Mouse (Mus musculus) MEL (cell line): ENCODE measurements around the gene Zfp217. TPM values are rescaled to one million over a fixed set of nuclear protein-coding genes. Genes with fewer than 3 reads are reported as not detected.

Source experiments
- DNase-seq: peaks from one replicate; pipeline ENCODE4 v3.0.0; 2011; ENCODE audit warnings: low read depth, low spot score
- H3K27ac ChIP-seq: 2 replicates; pipeline ENCODE4 v1.5.1; 2012; ENCODE audit warnings: low read depth, mild to moderate bottlenecking, control low read depth, low read length, moderate library complexity; ENCODE audit not compliant: control insufficient read depth
- H3K27me3 ChIP-seq, 2 experiments: fragments of 150-350 bp in 1 of 2; sonication (generic) in 1 of 2; 2 replicates each; pipeline ENCODE4 v1.6.1; 2012; ENCODE audit warnings: low read length in 2 of 2, mild to moderate bottlenecking in 2 of 2, improper control_type of control experiment in 1 of 2, moderate library complexity in 1 of 2; ENCODE audit not compliant: insufficient read depth in 2 of 2, control insufficient read depth in 1 of 2
- H3K36me3 ChIP-seq, 2 experiments: 2 replicates each; pipeline ENCODE4 v1.6.1; 2012 to 2014; ENCODE audit warnings: low read length in 2 of 2, improper control_type of control experiment in 1 of 2, inconsistent platforms in 1 of 2, mild to moderate bottlenecking in 1 of 2; ENCODE audit not compliant: insufficient read depth in 2 of 2, control insufficient read depth in 1 of 2
- H3K4me1 ChIP-seq, 2 experiments: fragments of 150-350 bp in 1 of 2; sonication (generic) in 1 of 2; 2 replicates each; pipeline ENCODE4 v1.6.1; 2012; ENCODE audit warnings: low read length in 2 of 2, improper control_type of control experiment in 1 of 2, mild to moderate bottlenecking in 1 of 2; ENCODE audit not compliant: insufficient read depth in 2 of 2, control insufficient read depth in 1 of 2
- H3K4me3 ChIP-seq, 2 experiments: fragments of 150-350 bp in 1 of 2; sonication (generic) in 1 of 2; 2 replicates each; pipeline ENCODE4 v1.5.1; 2012; ENCODE audit warnings: low read depth in 2 of 2, low read length in 2 of 2, mild to moderate bottlenecking in 2 of 2, moderate library complexity in 2 of 2, control low read depth in 1 of 2, improper control_type of control experiment in 1 of 2; ENCODE audit not compliant: control insufficient read depth in 1 of 2, insufficient read depth in 1 of 2
- H3K79me2 ChIP-seq: 2 replicates; pipeline ENCODE4 v1.6.1; 2012; ENCODE audit warnings: mild to moderate bottlenecking, low read length, moderate library complexity; ENCODE audit not compliant: control insufficient read depth, poor library complexity, insufficient read depth
- H3K9ac ChIP-seq: 2 replicates; pipeline ENCODE4 v1.6.1; 2012; ENCODE audit warnings: low read depth, mild to moderate bottlenecking, control low read depth, low read length, moderate library complexity; ENCODE audit not compliant: control insufficient read depth, poor library complexity, severe bottlenecking
- H3K9me3 ChIP-seq: fragments of 150-350 bp; sonication (generic); replicated peaks from 2 replicates; pipeline ENCODE4 v1.6.1; 2012; ENCODE audit warnings: mild to moderate bottlenecking, low read length, improper control_type of control experiment, moderate library complexity; ENCODE audit not compliant: insufficient read depth
- BHLHE40 ChIP-seq: IDR thresholded peaks from 2 replicates; pipeline ENCODE4 v1.6.1; 2012; ENCODE audit warnings: low read depth, mild to moderate bottlenecking, inconsistent platforms, low read length, improper control_type of control experiment, borderline replicate concordance
- CHD2 ChIP-seq: IDR thresholded peaks from 2 replicates; pipeline ENCODE4 v1.6.1; 2011; ENCODE audit warnings: low read length, improper control_type of control experiment
- CTCF ChIP-seq, 3 experiments: IDR thresholded peaks in 2 of 3; conservative IDR thresholded peaks in 1 of 3; 2 replicates each; pipeline ENCODE4 v1.5.1; 2011 to 2012; ENCODE audit warnings: low read length in 3 of 3, low read depth in 2 of 3, mild to moderate bottlenecking in 2 of 3, improper control_type of control experiment in 1 of 3, inconsistent platforms in 1 of 3, mixed read lengths in 1 of 3, moderate library complexity in 1 of 3; ENCODE audit not compliant: control insufficient read depth in 1 of 3, insufficient read depth in 1 of 3, poor library complexity in 1 of 3, severe bottlenecking in 1 of 3
- E2F4 ChIP-seq: IDR thresholded peaks from 2 replicates; pipeline ENCODE4 v1.6.1; 2011; ENCODE audit warnings: low read depth, low read length, improper control_type of control experiment, borderline replicate concordance
- EP300 ChIP-seq, 2 experiments: IDR thresholded peaks; 2 replicates each; pipeline ENCODE4 v1.6.1; 2011; ENCODE audit warnings: improper control_type of control experiment in 2 of 2, low read length in 2 of 2, low read depth in 1 of 2, mild to moderate bottlenecking in 1 of 2
- GATA1 ChIP-seq: IDR thresholded peaks from 2 replicates; pipeline ENCODE4 v1.6.1; 2011; ENCODE audit warnings: low read depth, low read length, improper control_type of control experiment
- HCFC1 ChIP-seq: IDR thresholded peaks from 2 replicates; pipeline ENCODE4 v1.6.1; 2012; ENCODE audit warnings: low read depth, mild to moderate bottlenecking, inconsistent platforms, low read length, improper control_type of control experiment, moderate library complexity
- MAFK ChIP-seq: IDR thresholded peaks from 2 replicates; pipeline ENCODE4 v1.6.1; 2011; ENCODE audit warnings: low read depth, mild to moderate bottlenecking, low read length, improper control_type of control experiment, borderline replicate concordance
- MAX ChIP-seq: IDR thresholded peaks from 2 replicates; pipeline ENCODE4 v1.6.1; 2011; ENCODE audit warnings: low read length, improper control_type of control experiment
- MAZ ChIP-seq: IDR thresholded peaks from 2 replicates; pipeline ENCODE4 v1.6.1; 2012; ENCODE audit warnings: low read depth, mild to moderate bottlenecking, inconsistent platforms, low read length, improper control_type of control experiment
- MXI1 ChIP-seq: IDR thresholded peaks from 2 replicates; pipeline ENCODE4 v1.6.1; 2011; ENCODE audit warnings: mild to moderate bottlenecking, low read depth, low read length, improper control_type of control experiment
- MYB ChIP-seq: IDR thresholded peaks from 2 replicates; pipeline ENCODE4 v1.6.1; 2011; ENCODE audit warnings: mild to moderate bottlenecking, low read depth, low read length, improper control_type of control experiment
- MYC ChIP-seq: IDR thresholded peaks from 2 replicates; pipeline ENCODE4 v1.6.1; 2011; ENCODE audit warnings: low read depth, mild to moderate bottlenecking, low read length, improper control_type of control experiment, moderate library complexity
- NELFE ChIP-seq: IDR thresholded peaks from 2 replicates; pipeline ENCODE4 v1.6.1; 2011; ENCODE audit warnings: low read depth, low read length, improper control_type of control experiment
- RCOR1 ChIP-seq: IDR thresholded peaks from 2 replicates; pipeline ENCODE4 v1.6.1; 2012; ENCODE audit warnings: low read depth, mild to moderate bottlenecking, inconsistent platforms, low read length, improper control_type of control experiment
- SMC3 ChIP-seq: IDR thresholded peaks from 2 replicates; pipeline ENCODE4 v1.6.1; 2011; ENCODE audit warnings: low read depth, low read length, improper control_type of control experiment
- TAL1 ChIP-seq: IDR thresholded peaks from 2 replicates; pipeline ENCODE4 v1.6.1; 2012; ENCODE audit warnings: mild to moderate bottlenecking, inconsistent platforms, low read length, moderate library complexity, mixed read lengths
- USF1 ChIP-seq: IDR thresholded peaks from 2 replicates; pipeline ENCODE4 v1.6.1; 2014; ENCODE audit warnings: low read depth, mild to moderate bottlenecking, inconsistent platforms, low read length, improper control_type of control experiment, moderate library complexity
- ZMIZ1 ChIP-seq: IDR thresholded peaks from 2 replicates; pipeline ENCODE4 v1.6.1; 2012; ENCODE audit warnings: low read depth, mild to moderate bottlenecking, inconsistent platforms, low read length, improper control_type of control experiment, moderate library complexity
- ZNF384 ChIP-seq: IDR thresholded peaks from 2 replicates; pipeline ENCODE4 v1.6.1; 2012; ENCODE audit warnings: low read depth, mild to moderate bottlenecking, inconsistent platforms, low read length, improper control_type of control experiment
- polyA plus RNA-seq, 2 experiments: library from polyadenylated mRNA; stranded (reverse) in 1 of 2; unstranded in 1 of 2; fragments of >175 nt in 1 of 2; fragments of >200 nt in 1 of 2; gene quantifications; 2 replicates each; pipeline versions ENCODE4 v1.2.1 to v1.2.4; 2012; ENCODE audit warnings: low replicate concordance in 2 of 2, low read depth in 1 of 2; ENCODE audit not compliant: insufficient read length in 2 of 2, insufficient read depth in 1 of 2, missing spikeins in 1 of 2
- total RNA-seq: library from RNA; depleted of rRNA; stranded (reverse); fragments of 300-350 nt; gene quantifications from 2 replicates; pipeline ENCODE4 v1.2.3, GENCODE M21; 2012

Zfp217 gene
- total and polyA plus RNA-seq, 3 experiments: 21.7 to 34.9 (median 25.5) TPM

GRCm38 (mm10) chr2:170147170-170147569, 733 bp downstream of the Zfp217 start:
- peak overlapping the region; percentile 59 to 64 for H3K4me3 ChIP-seq
- no peaks in the 10 kb centered on the region for H3K9me3 ChIP-seq
- TF ChIP-seq ZMIZ1 (no peak), EP300 (IDR thresholded peaks at IDR 0.05; ENCODE audit: low read depth in 1 of 2, low read length in 2 of 2) (peak in 1 of 2 experiments; percentile 54; a peak in 2 of 4 replicates), CTCF (IDR thresholded peaks at IDR 0.05 in 2 of 3, conservative IDR thresholded peaks at IDR 0.05 in 1 of 3; ENCODE audit: control insufficient read depth in 1 of 3, insufficient read depth in 1 of 3, low read depth in 2 of 3, low read length in 3 of 3, poor library complexity in 1 of 3, severe bottlenecking in 1 of 3) (no peak), ZNF384 (peak; percentile 60; the same call in 1 of the 2 replicates), HCFC1 (0 out of 2 replicates have a peak, but pooled peaks have one; percentile 14)
- TF ChIP-seq, all 39 proteins: peak for 3
- Histone ChIP-seq H3K4me1 (peaks cover 22 to 28% of the 10 kb centered on the region in 2 experiments), H3K36me3 (peaks cover 5 to 38% of the 10 kb centered on the region in 2 experiments), H3K79me2 (peaks cover 61% of the 10 kb centered on the region), H3K9ac (peak overlapping the region; percentile 74), H3K27me3 (no peaks in the 10 kb centered on the region), H3K27ac (peak overlapping the region; percentile 87)
- DNase-seq: no peak

GRCm38 (mm10) chr2:170144343-170144742, 3.6 kb downstream of the Zfp217 start:
- Histone ChIP-seq H3K36me3 (peaks cover 10 to 35% of the 10 kb centered on the region in 2 experiments), H3K4me3 (no peak overlapping the region), H3K27ac (peak overlapping the region; percentile 36), H3K4me1 (peaks cover 22 to 25% of the 10 kb centered on the region in 2 experiments), H3K27me3 (no peaks in the 10 kb centered on the region), H3K79me2 (peaks cover 52% of the 10 kb centered on the region), H3K9ac (no peak overlapping the region), H3K9me3 (no peaks in the 10 kb centered on the region)
- TF ChIP-seq MAFK: no peak
- TF ChIP-seq MAZ: no peak
- TF ChIP-seq E2F4: no peak
- no peak for TF ChIP-seq CHD2
- no peak for TF ChIP-seq RCOR1
- no peak for TF ChIP-seq GATA1
- peak; percentile 69 for TF ChIP-seq USF1
- peak in 1 of 2 experiments; percentile 47; a peak in 1 of 4 replicates for TF ChIP-seq EP300 (IDR thresholded peaks at IDR 0.05; ENCODE audit: low read depth in 1 of 2, low read length in 2 of 2)
- 0 out of 2 replicates have a peak, but pooled peaks have one; percentile 14 for TF ChIP-seq MAX
- TF ChIP-seq TAL1: no peak
- TF ChIP-seq MYC: 0 out of 2 replicates have a peak, but pooled peaks have one; percentile 22
- no peak for TF ChIP-seq ZMIZ1
- peak; percentile 36; the same call in 1 of the 2 replicates for TF ChIP-seq MXI1
- TF ChIP-seq MYB: no peak
- TF ChIP-seq SMC3: no peak
- TF ChIP-seq NELFE: no peak
- no peak for TF ChIP-seq BHLHE40
- peak; percentile 40 for DNase-seq
